Mouse (Mus musculus) hindbrain, embryonic 14.5 days (tissue): ENCODE data around the gene Il20. TPM values are rescaled to one million over a fixed set of nuclear protein-coding genes. Genes with fewer than 3 reads are reported as not detected.

Source experiments
- ATAC-seq: fragments of 200-750 bp; cut with Nextera tagmentation; 2 replicates; pipeline ENCODE4 v1.8.0; 2017; ENCODE audit warnings: moderate number of reproducible peaks, mild to moderate bottlenecking, moderate TSS enrichment, moderate library complexity; ENCODE audit not compliant: low FRiP score
- DNase-seq: peaks from one replicate; pipeline ENCODE4 v3.0.0-alpha.2; 2015; ENCODE audit warnings: low spot score
- H3K27ac ChIP-seq: fragments of 300-500 bp; sonication (generic); 2 replicates; pipeline ENCODE4 v1.5.1; 2014; ENCODE audit warnings: mild to moderate bottlenecking, moderate library complexity
- H3K27me3 ChIP-seq: fragments of 300-500 bp; sonication (generic); 2 replicates; pipeline ENCODE4 v1.6.1; 2014; ENCODE audit warnings: mild to moderate bottlenecking, low read length, mixed read lengths; ENCODE audit not compliant: control insufficient read depth, insufficient read depth
- H3K36me3 ChIP-seq: fragments of 300-500 bp; sonication (generic); replicated peaks from 2 replicates; pipeline ENCODE4 v1.6.1; 2014; ENCODE audit not compliant: control insufficient read depth, insufficient read depth
- H3K4me1 ChIP-seq: fragments of 300-500 bp; sonication (generic); replicated peaks from 2 replicates; pipeline ENCODE4 v1.6.1; 2014; ENCODE audit warnings: antibody characterized with exemption, low read length, mixed read lengths; ENCODE audit not compliant: control insufficient read depth, insufficient read depth
- H3K4me2 ChIP-seq: fragments of 300-500 bp; sonication (generic); replicated peaks from 2 replicates; pipeline ENCODE4 v1.6.1; 2014; ENCODE audit warnings: mild to moderate bottlenecking, moderate library complexity
- H3K4me3 ChIP-seq: fragments of 300-500 bp; sonication (generic); replicated peaks from 2 replicates; pipeline ENCODE4 v1.5.1; 2014; ENCODE audit warnings: mild to moderate bottlenecking, low read length
- H3K9ac ChIP-seq: fragments of 300-500 bp; sonication (generic); 2 replicates; pipeline ENCODE4 v1.6.1; 2014
- H3K9me3 ChIP-seq: fragments of 300-500 bp; sonication (generic); 2 replicates; pipeline ENCODE4 v1.6.1; 2016; ENCODE audit warnings: low read length; ENCODE audit not compliant: control insufficient read depth
- WGBS: fragments of 180-500 bp; shearing (Covaris S2); extraction: QIAGEN DNeasy Blood & Tissue Kit; methylation state at CpG from one replicate; pipeline ENCODE4 v1.1.7; 2014; 5-methylcytosine and 5-hydroxymethylcytosine counted together
- polyA plus RNA-seq: library from polyadenylated mRNA; unstranded; fragments of >200 nt; fragmentation: Nextera tagmentation; extraction: Ambion mirVana; gene quantifications from 2 replicates; pipeline ENCODE4 v1.2.1, GENCODE M21; 2014

The Il20 gene
- not detected in 2 replicates for polyA plus RNA-seq

DNA sequence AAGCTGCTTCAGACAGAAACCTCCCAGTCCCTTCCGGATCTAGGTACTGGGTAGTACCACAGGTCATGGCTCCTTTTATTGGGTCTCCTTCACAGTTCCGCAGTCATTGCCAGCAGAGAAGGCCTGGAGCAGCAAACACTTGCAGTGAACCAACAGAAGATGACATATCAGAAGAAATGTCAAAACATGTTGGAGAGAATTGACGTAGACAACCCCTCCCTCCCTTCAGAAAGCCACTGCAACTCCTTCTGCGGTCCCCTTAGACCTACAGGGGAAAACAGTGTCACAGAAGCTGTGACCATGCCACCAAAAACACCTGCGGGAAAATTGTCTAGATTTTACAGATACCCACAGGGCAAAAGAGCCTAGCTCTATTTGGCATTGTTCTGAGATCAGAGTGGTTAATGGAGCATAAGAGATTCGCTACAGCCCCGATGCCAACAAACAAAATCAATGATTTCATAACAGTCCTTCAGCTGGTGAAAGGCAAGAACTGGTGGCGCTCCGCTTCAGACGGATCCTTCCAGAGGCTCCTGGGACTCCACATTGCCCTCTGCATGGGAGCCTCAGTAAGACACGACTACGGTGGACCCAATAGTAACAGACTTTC is at the start of gene Il20:
Il20 (minus strand) TSS at position 51 of the 610 bp plus-strand sequence.
- H3K27me3 ChIP-seq, result no peaks in the 10 kb centered on the region
- H3K4me1 ChIP-seq, result no peaks in the 10 kb centered on the region
- 67% methylated on average over 12 of the region's 12 CpGs for WGBS
- no peak within 1 kb of the TSS for H3K4me3 ChIP-seq
- H3K4me2 ChIP-seq, result no peak within 1 kb of the TSS
- no peaks in the 10 kb centered on the region for H3K9me3 ChIP-seq
- ATAC-seq (no peak), DNase-seq (no peak)
- no peak within 1 kb of the TSS for H3K27ac ChIP-seq
- no peaks in the 10 kb centered on the region for H3K36me3 ChIP-seq
- no peak within 1 kb of the TSS for H3K9ac ChIP-seq

GRCm38 (mm10) chr1:130946920-130947319 is 35.7 kb upstream of the Il20 start:
- Histone ChIP-seq H3K36me3 (no peaks in the 10 kb centered on the region), H3K9ac (no peak overlapping the region), H3K27ac (no peak overlapping the region), H3K4me2 (no peak overlapping the region), H3K4me3 (no peak overlapping the region), H3K9me3 (no peaks in the 10 kb centered on the region), H3K27me3 (no peaks in the 10 kb centered on the region), H3K4me1 (no peaks in the 10 kb centered on the region)
- DNase-seq (no peak), ATAC-seq (no peak)
- WGBS, result 79% methylated on average over 6 of the region's 6 CpGs

- H3K4me1 ChIP-seq, result 0 out of 2 replicates have a peak, but pooled peaks cover 5% of the 10 kb centered on the region
These were observed 30.6 kb upstream of the Il20 start for GRCm38 (mm10) chr1:130941801-130942200.

GRCm38 (mm10) chr1:130940065-130940687 is 28.9 kb upstream of the Il20 start, which contains the start of gene Il19:
Il19 (minus strand) TSS chr1:130940115.
- no peak within 1 kb of the TSS for H3K4me2 ChIP-seq
- no peak for ATAC-seq
- no peak within 1 kb of the TSS for H3K9ac ChIP-seq
- no peaks in the 10 kb centered on the region for H3K9me3 ChIP-seq
- 63% methylated on average over 4 of the region's 4 CpGs for WGBS
- H3K4me1 ChIP-seq, result 0 out of 2 replicates have a peak, but pooled peaks cover 5% of the 10 kb centered on the region
- DNase-seq, result no peak
- no peaks in the 10 kb centered on the region for H3K27me3 ChIP-seq
- H3K4me3 ChIP-seq, result no peak within 1 kb of the TSS
- no peak within 1 kb of the TSS for H3K27ac ChIP-seq
- no peaks in the 10 kb centered on the region for H3K36me3 ChIP-seq

More at GRCm38 (mm10) chr1:130941801-130942200, 30.6 kb upstream of the Il20 start:
- no peaks in the 10 kb centered on the region for H3K27me3 ChIP-seq
- no peak for DNase-seq
- no peak overlapping the region for H3K9ac ChIP-seq
- no peaks in the 10 kb centered on the region for H3K9me3 ChIP-seq
- 77% methylated on average over 3 of the region's 3 CpGs for WGBS
- no peak overlapping the region for H3K4me3 ChIP-seq
- ATAC-seq, result no peak
- H3K36me3 ChIP-seq, result no peaks in the 10 kb centered on the region
- H3K27ac ChIP-seq, result no peak overlapping the region
- no peak overlapping the region for H3K4me2 ChIP-seq

DNA sequence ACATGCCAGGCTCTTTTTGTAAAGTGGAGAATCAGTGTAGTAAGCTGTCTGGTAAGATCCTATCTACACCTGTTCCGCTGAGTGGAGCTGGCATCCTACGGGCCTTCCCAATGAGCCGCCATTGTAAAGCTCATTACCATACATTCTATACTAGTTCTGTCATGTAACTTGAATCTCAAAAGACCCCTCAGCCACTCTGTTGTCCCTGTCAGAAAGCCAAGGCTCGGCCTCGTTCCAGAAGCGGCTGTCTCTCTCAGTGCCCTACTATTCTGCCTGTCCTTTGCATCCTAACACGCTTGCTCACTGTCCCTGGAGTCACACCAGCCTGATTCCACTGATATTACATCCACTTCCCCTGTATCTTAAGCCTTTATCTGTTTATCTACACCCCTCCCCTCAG is 26.9 kb upstream of the Il20 start:
- Histone ChIP-seq H3K9ac (no peak overlapping the region), H3K27me3 (no peaks in the 10 kb centered on the region), H3K4me2 (no peak overlapping the region), H3K4me3 (no peak overlapping the region), H3K4me1 (0 out of 2 replicates have a peak, but pooled peaks cover 5% of the 10 kb centered on the region), H3K27ac (no peak overlapping the region), H3K36me3 (no peaks in the 10 kb centered on the region), H3K9me3 (no peaks in the 10 kb centered on the region)
- peak; percentile 53 for DNase-seq
- ATAC-seq, result peak; percentile 75; the same call in 1 of the 2 replicates
- 53% methylated on average over 7 of the region's 7 CpGs for WGBS

DNA sequence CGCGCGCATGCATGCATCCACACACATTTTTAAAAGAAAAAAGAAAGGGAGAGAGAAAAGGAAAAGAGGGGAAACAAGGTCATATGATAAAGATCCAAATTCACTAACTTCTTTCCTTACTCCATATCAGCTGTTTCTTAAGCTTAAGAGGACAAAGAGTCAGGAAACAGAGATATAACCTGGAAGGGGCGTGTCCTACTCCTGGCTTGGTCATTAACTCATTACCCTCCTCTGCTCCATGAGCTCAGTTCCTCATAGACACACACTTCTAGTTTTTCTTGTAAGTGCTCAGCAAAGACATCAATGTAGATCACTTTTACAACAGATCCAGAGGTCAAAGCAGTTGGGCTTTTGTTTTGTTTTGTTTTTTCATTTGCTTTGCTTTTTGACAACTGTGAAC is 25.9 kb upstream of the Il20 start:
- Histone ChIP-seq H3K36me3 (no peaks in the 10 kb centered on the region), H3K4me2 (no peak overlapping the region), H3K9ac (no peak overlapping the region), H3K27ac (no peak overlapping the region), H3K9me3 (no peaks in the 10 kb centered on the region), H3K4me3 (no peak overlapping the region), H3K4me1 (0 out of 2 replicates have a peak, but pooled peaks cover 5% of the 10 kb centered on the region), H3K27me3 (no peaks in the 10 kb centered on the region)
- no peak for ATAC-seq
- 90% methylated on average over 4 of the region's 4 CpGs for WGBS
- no peak for DNase-seq

DNA sequence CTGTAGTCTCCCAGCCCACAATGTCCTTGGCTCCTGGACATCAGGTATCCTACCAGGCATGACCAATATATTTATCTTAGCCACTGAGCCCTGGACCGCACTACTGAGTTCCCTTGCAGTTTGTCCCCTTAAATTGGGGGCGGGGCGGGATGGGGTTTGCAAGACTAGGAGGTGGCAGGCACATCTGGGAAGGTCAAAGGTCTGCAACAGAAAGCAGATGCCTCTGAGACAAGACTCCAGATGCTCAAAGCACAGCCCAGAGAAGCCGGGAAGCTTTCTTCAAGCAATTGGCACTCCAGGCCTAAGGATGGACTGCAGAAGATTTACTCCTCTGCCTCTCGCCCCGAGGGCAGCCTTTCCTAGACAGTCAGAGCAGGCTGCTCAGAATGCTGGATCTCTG is 25.1 kb upstream of the Il20 start:
- DNase-seq (no peak), ATAC-seq (no peak)
- Histone ChIP-seq H3K27ac (no peak overlapping the region), H3K27me3 (no peaks in the 10 kb centered on the region), H3K9me3 (no peaks in the 10 kb centered on the region), H3K4me2 (no peak overlapping the region), H3K4me1 (0 out of 2 replicates have a peak, but pooled peaks cover 5% of the 10 kb centered on the region), H3K9ac (no peak overlapping the region), H3K36me3 (no peaks in the 10 kb centered on the region), H3K4me3 (no peak overlapping the region)
- 63% methylated on average over 6 of the region's 6 CpGs for WGBS

GRCm38 (mm10) chr1:130926484-130926883 is 15.2 kb upstream of the Il20 start:
- Histone ChIP-seq H3K4me2 (no peak overlapping the region), H3K27me3 (no peaks in the 10 kb centered on the region), H3K9ac (no peak overlapping the region), H3K36me3 (no peaks in the 10 kb centered on the region), H3K4me1 (no peaks in the 10 kb centered on the region), H3K4me3 (no peak overlapping the region), H3K9me3 (no peaks in the 10 kb centered on the region), H3K27ac (no peak overlapping the region)
- ATAC-seq, result no peak
- DNase-seq, result no peak

GRCm38 (mm10) chr1:130918323-130918980 is 7.2 kb upstream of the Il20 start:
- H3K27ac ChIP-seq, result no peak overlapping the region
- ATAC-seq, result no peak
- H3K9me3 ChIP-seq, result no peaks in the 10 kb centered on the region
- H3K27me3 ChIP-seq, result no peaks in the 10 kb centered on the region
- DNase-seq, result no peak
- no peaks in the 10 kb centered on the region for H3K36me3 ChIP-seq
- WGBS, result 26% methylated on average over 1 of the region's 1 CpGs
- H3K4me2 ChIP-seq, result no peak overlapping the region
- no peak overlapping the region for H3K4me3 ChIP-seq
- no peaks in the 10 kb centered on the region for H3K4me1 ChIP-seq
- no peak overlapping the region for H3K9ac ChIP-seq
